Mouse (Mus musculus): ENCODE results near the gene Zmynd15.

- no peak for TF ChIP-seq GABPA (IDR thresholded peaks at IDR 0.05; ENCODE audit: low read depth, low read length)
- no peak for TF ChIP-seq CHD1 (IDR thresholded peaks at IDR 0.05; ENCODE audit: low read depth, low read length)
- peak; percentile 90 for TF ChIP-seq TAL1 (IDR thresholded peaks at IDR 0.05; ENCODE audit: low read length)
Observed at GRCm38 (mm10) chr11:70432895-70433568, 26.2 kb upstream of the Zmynd15 start.
